Mouse (Mus musculus): Measurements from ENCODE around the gene Sh3bp5.

DNA sequence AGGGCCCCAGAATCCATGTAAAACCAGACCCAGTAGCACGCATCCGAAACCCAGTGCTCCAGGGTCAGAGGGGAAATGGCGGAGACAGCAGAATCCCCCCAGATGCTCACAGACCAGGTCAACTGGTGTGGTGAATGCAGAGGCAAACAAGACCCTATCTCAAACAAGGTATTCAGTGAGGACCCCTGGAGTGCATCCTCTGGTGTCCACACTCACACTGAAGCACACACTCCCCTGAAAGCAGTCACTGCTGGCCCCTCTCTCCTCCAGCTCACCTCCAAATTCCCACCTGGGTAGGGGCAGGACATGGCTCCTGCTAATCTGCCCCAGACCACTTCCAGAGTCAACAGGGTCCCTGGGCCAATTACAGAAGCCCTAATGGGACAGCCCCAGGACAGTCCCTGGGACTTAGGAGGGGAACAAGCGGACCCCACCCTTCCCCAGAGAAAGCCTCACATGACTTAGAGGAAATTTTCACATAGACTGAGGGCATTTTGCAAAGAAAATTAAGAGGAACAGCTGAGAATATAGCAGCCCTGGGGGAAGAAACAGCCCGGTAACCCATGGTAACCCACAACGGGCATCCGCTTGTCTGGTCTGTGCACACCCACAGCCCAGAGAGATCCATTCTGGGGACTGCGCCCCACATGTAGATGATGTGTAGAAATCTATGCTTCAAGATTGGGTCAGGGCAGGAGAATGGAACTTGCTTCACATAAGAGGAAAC is 46.3 kb downstream of the Sh3bp5 start:
- TF ChIP-seq POLR2A (IDR thresholded peaks at IDR 0.05; ENCODE audit: borderline replicate concordance, low read depth, low read length) (no peak), CTCF (IDR thresholded peaks at IDR 0.05; ENCODE audit: low read depth, low read length) (no peak)

Measured in bone marrow macrophage, adult 2 months (primary cell).